Mouse (Mus musculus) olfactory bulb, adult 2 months (tissue): ENCODE measurements around the gene Fam124b.

Experiments used
- CTCF ChIP-seq: fragments of 200-500 bp; IDR thresholded peaks from 2 replicates; pipeline ENCODE4 v1.5.1; 2012; ENCODE audit warnings: low read depth, mild to moderate bottlenecking, low read length, moderate library complexity; ENCODE audit not compliant: insufficient read depth
- POLR2A ChIP-seq: fragments of 200-500 bp; IDR thresholded peaks from 2 replicates; pipeline ENCODE4 v1.6.1; 2012; ENCODE audit warnings: mild to moderate bottlenecking, low read depth, low read length, moderate library complexity; ENCODE audit not compliant: insufficient read depth

DNA sequence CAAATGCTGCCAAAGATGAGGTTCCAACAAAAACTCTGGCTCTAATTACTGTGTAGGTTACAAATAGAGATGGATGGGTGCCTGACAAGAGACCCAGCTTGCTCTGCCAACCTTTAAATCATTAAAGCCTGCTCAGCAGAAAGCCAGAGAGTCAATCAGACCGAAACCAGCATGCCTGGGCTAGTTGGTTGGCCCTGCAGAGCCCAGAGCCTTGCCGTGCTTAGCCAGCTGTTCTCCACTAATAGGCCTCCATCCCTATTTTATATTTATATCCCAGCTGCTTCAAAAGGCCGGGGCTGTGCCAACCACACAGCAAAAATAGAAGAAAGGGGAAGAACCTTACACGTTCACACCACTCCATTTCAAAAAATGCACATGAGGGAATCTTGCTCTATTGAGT is 2.9 kb upstream of the Fam124b start:
- TF ChIP-seq CTCF (no peak), POLR2A (no peak)
